Mouse (Mus musculus) liver, embryonic 16.5 days (tissue): ENCODE measurements at regions not wholly inside any gene's neighbourhood (a gene's known extent, or its start where the extent isn't known, plus 50 kb on each side); places are given as distances from the start of the nearest gene placed in this dataset.

Experiments
- ATAC-seq: fragments of 200-750 bp; cut with Nextera tagmentation; 2 replicates; pipeline ENCODE4 v1.8.0; 2017; ENCODE audit warnings: low read depth, mild to moderate bottlenecking, moderate number of reproducible peaks, moderate library complexity
- H3K27ac ChIP-seq: fragments of 300-500 bp; sonication (generic); 2 replicates; pipeline ENCODE4 v1.5.1; 2014; ENCODE audit warnings: mild to moderate bottlenecking, low read length
- H3K27me3 ChIP-seq: fragments of 300-500 bp; sonication (generic); 2 replicates; pipeline ENCODE4 v1.6.1; 2014; ENCODE audit warnings: low read depth, low read length, mixed read lengths; ENCODE audit not compliant: control insufficient read depth, insufficient read depth
- H3K36me3 ChIP-seq: fragments of 300-500 bp; sonication (generic); 2 replicates; pipeline ENCODE4 v1.6.1; 2014; ENCODE audit warnings: mild to moderate bottlenecking; ENCODE audit not compliant: control insufficient read depth, insufficient read depth
- H3K4me1 ChIP-seq: fragments of 300-500 bp; sonication (generic); 2 replicates; pipeline ENCODE4 v1.6.1; 2014; ENCODE audit warnings: low read depth, low read length, mixed read lengths; ENCODE audit not compliant: control insufficient read depth
- H3K4me2 ChIP-seq: fragments of 300-500 bp; sonication (generic); 2 replicates; pipeline ENCODE4 v1.6.1; 2014; ENCODE audit warnings: low read depth, low read length, mixed read lengths
- H3K4me3 ChIP-seq: fragments of 300-500 bp; sonication (generic); 2 replicates; pipeline ENCODE4 v1.5.1; 2014; ENCODE audit warnings: low read depth, mild to moderate bottlenecking, low read length
- H3K9ac ChIP-seq: fragments of 300-500 bp; sonication (generic); 2 replicates; pipeline ENCODE4 v1.6.1; 2014; ENCODE audit warnings: low read depth, low read length
- H3K9me3 ChIP-seq: fragments of 300-500 bp; sonication (generic); replicated peaks from 2 replicates; pipeline ENCODE4 v1.6.1; 2016; ENCODE audit warnings: low read length; ENCODE audit not compliant: control insufficient read depth
- WGBS: fragments of 180-500 bp; shearing (Covaris S2); extraction: QIAGEN DNeasy Blood & Tissue Kit; methylation state at CpG from one replicate; pipeline ENCODE4 v1.1.7; 2014; ENCODE audit not compliant: insufficient replicate concordance; 5-methylcytosine and 5-hydroxymethylcytosine counted together

- H3K9ac ChIP-seq = no peak overlapping the region
- H3K9me3 ChIP-seq = no peaks in the 10 kb centered on the region
- no peak overlapping the region for H3K27ac ChIP-seq
- H3K4me1 ChIP-seq = no peaks in the 10 kb centered on the region
- no peak overlapping the region for H3K4me2 ChIP-seq
- H3K36me3 ChIP-seq = no peaks in the 10 kb centered on the region
- no peak for ATAC-seq
- 65% methylated on average over 6 of the region's 6 CpGs for WGBS
- H3K27me3 ChIP-seq = no peaks in the 10 kb centered on the region
- no peak overlapping the region for H3K4me3 ChIP-seq
Observed at GRCm38 (mm10) chr1:90327237-90327636, 123.5 kb downstream of the Ackr3 start.

- no peaks in the 10 kb centered on the region for H3K27me3 ChIP-seq
- ATAC-seq = no peak
- no peak overlapping the region for H3K9ac ChIP-seq
- WGBS = 50% methylated on average over 4 of the region's 4 CpGs
- no peak overlapping the region for H3K4me2 ChIP-seq
- no peak overlapping the region for H3K27ac ChIP-seq
- no peaks in the 10 kb centered on the region for H3K36me3 ChIP-seq
- H3K4me3 ChIP-seq = no peak overlapping the region
- H3K4me1 ChIP-seq = no peaks in the 10 kb centered on the region
- H3K9me3 ChIP-seq = no peaks in the 10 kb centered on the region
Observed at GRCm38 (mm10) chr1:90332531-90332930, 128.8 kb downstream of the Ackr3 start.

GRCm38 (mm10) chr1:90333676-90334430 is 130.1 kb downstream of the Ackr3 start:
- no peaks in the 10 kb centered on the region for H3K36me3 ChIP-seq
- H3K27me3 ChIP-seq = no peaks in the 10 kb centered on the region
- no peak overlapping the region for H3K4me2 ChIP-seq
- ATAC-seq = no peak
- H3K4me1 ChIP-seq = no peaks in the 10 kb centered on the region
- 58% methylated on average over 6 of the region's 6 CpGs for WGBS
- no peak overlapping the region for H3K4me3 ChIP-seq
- H3K9ac ChIP-seq = no peak overlapping the region
- H3K9me3 ChIP-seq = no peaks in the 10 kb centered on the region
- no peak overlapping the region for H3K27ac ChIP-seq

DNA sequence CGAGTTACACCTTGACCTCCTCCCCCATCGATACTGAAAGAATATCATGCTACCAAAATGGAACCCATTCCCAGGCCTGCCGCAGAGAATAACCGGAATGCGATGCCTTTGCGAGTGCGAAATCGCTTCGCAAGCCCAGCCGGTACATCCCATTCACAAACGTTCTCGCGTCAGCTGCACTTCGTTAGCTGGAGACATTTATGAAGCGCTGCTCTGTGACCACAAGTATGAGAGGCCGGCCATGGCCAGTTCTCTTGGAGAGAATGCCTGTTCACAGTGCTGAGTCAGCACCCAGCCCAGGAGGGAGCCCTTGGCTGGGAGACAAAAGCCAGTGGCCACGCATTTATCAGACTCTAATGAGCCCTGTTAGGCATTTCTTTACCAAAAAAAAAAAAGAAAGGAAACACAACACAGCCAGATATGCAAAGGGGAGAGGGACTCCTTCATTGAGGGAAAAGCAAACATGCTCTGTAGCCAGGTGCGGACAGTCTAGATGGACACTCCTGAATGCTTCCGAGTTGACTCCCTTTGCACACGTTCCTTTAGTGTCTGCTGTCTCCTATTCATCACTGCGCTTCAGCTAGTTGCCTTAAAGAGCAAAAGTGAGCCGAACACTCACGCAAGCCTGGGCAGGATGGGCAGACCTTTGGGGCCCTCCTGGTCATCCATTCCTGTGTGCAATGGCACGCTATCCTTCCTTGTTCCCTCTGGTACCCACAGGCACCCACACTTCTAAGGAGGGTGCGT is 131.4 kb downstream of the Ackr3 start:
- no peaks in the 10 kb centered on the region for H3K27me3 ChIP-seq
- H3K36me3 ChIP-seq = no peaks in the 10 kb centered on the region
- no peaks in the 10 kb centered on the region for H3K9me3 ChIP-seq
- no peaks in the 10 kb centered on the region for H3K4me1 ChIP-seq
- no peak overlapping the region for H3K27ac ChIP-seq
- no peak overlapping the region for H3K4me2 ChIP-seq
- no peak for ATAC-seq
- no peak overlapping the region for H3K4me3 ChIP-seq
- no peak overlapping the region for H3K9ac ChIP-seq
- WGBS = 74% methylated on average over 25 of the region's 25 CpGs

DNA sequence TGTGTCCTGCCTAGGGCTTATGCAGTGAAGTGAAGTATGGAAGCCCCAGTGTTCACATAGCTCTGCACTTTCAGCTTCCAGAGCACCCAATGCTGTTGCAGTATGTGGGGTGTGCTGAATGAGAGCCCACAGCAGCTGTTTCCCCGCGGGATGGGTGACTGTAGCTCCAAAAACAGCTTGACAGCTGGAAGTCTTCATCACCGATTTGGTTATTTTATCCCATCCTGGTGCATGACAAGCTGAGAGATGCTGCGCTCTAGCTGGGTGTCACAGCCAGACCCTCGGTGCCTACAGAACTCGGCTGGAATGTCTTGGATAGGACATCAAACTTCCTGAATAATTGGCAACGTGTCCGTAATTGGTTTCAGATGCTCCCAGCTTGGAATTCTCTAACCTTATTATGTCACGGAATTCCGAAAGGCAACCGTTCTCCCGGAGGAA is 134.1 kb downstream of the Ackr3 start:
- H3K4me2 ChIP-seq = no peak overlapping the region
- no peak overlapping the region for H3K27ac ChIP-seq
- no peaks in the 10 kb centered on the region for H3K4me1 ChIP-seq
- H3K27me3 ChIP-seq = no peaks in the 10 kb centered on the region
- no peaks in the 10 kb centered on the region for H3K36me3 ChIP-seq
- ATAC-seq = no peak
- H3K4me3 ChIP-seq = no peak overlapping the region
- no peak overlapping the region for H3K9ac ChIP-seq
- 63% methylated on average over 12 of the region's 12 CpGs for WGBS
- H3K9me3 ChIP-seq = no peaks in the 10 kb centered on the region

GRCm38 (mm10) chr1:90342346-90342745 is 138.6 kb downstream of the Ackr3 start:
- H3K27me3 ChIP-seq = no peaks in the 10 kb centered on the region
- H3K4me1 ChIP-seq = no peaks in the 10 kb centered on the region
- ATAC-seq = no peak
- no peak overlapping the region for H3K9ac ChIP-seq
- H3K27ac ChIP-seq = no peak overlapping the region
- H3K9me3 ChIP-seq = no peaks in the 10 kb centered on the region
- no peak overlapping the region for H3K4me2 ChIP-seq
- H3K36me3 ChIP-seq = no peaks in the 10 kb centered on the region
- no peak overlapping the region for H3K4me3 ChIP-seq
- 18% methylated on average over 1 of the region's 1 CpGs for WGBS

- 74% methylated on average over 2 of the region's 2 CpGs for WGBS
- H3K27ac ChIP-seq = no peak overlapping the region
- ATAC-seq = no peak
Observed at GRCm38 (mm10) chr1:90343492-90343891, 139.7 kb downstream of the Ackr3 start.

DNA sequence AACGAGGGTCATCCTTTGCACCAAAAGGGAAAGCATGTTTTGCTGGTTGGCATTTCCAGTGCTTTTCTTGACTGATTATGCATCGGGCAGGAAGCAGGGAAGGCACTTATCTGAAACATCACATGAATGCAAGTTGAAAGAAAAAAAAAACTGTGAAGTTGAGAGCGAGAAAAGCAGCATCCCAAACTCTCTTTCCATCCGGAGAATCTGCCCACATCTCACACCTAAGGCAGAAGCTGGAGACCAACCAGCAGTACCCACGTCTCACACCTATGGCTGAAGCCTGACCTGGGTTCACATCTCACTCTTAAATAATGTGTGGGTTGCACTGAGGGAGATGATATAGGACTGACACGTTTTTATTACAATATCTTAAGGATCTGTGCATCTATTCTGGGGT is 143.3 kb downstream of the Ackr3 start:
- no peak overlapping the region for H3K4me2 ChIP-seq
- 27% methylated on average over 6 of the region's 6 CpGs for WGBS

More at GRCm38 (mm10) chr1:90343492-90343891, 139.7 kb downstream of the Ackr3 start:
- H3K36me3 ChIP-seq = no peaks in the 10 kb centered on the region
- no peaks in the 10 kb centered on the region for H3K27me3 ChIP-seq
- H3K9ac ChIP-seq = no peak overlapping the region
- H3K4me3 ChIP-seq = no peak overlapping the region
- no peaks in the 10 kb centered on the region for H3K9me3 ChIP-seq
- no peak overlapping the region for H3K4me2 ChIP-seq
- no peaks in the 10 kb centered on the region for H3K4me1 ChIP-seq

GRCm38 (mm10) chr1:90349611-90350010 is 145.8 kb downstream of the Ackr3 start:
- no peak overlapping the region for H3K27ac ChIP-seq
- no peak overlapping the region for H3K4me3 ChIP-seq
- H3K9ac ChIP-seq = no peak overlapping the region
- WGBS = 37% methylated on average over 6 of the region's 6 CpGs
- H3K4me1 ChIP-seq = no peaks in the 10 kb centered on the region
- no peaks in the 10 kb centered on the region for H3K36me3 ChIP-seq
- no peak overlapping the region for H3K4me2 ChIP-seq
- ATAC-seq = no peak
- no peaks in the 10 kb centered on the region for H3K27me3 ChIP-seq
- H3K9me3 ChIP-seq = no peaks in the 10 kb centered on the region

More for the DNA sequence above, 143.3 kb downstream of the Ackr3 start:
- no peaks in the 10 kb centered on the region for H3K27me3 ChIP-seq
- no peak overlapping the region for H3K9ac ChIP-seq
- no peak overlapping the region for H3K4me3 ChIP-seq
- no peak for ATAC-seq
- no peaks in the 10 kb centered on the region for H3K4me1 ChIP-seq
- H3K36me3 ChIP-seq = no peaks in the 10 kb centered on the region
- H3K27ac ChIP-seq = no peak overlapping the region
- H3K9me3 ChIP-seq = no peaks in the 10 kb centered on the region
